Mouse (Mus musculus) megakaryocyte, adult 5-6 weeks (primary cell): Measurements from ENCODE around the gene Nr1d1. TPM values are rescaled to one million over a fixed set of nuclear protein-coding genes. Genes with fewer than 3 reads are reported as not detected.

ENCODE experiments used
- ATAC-seq: 2 replicates; pipeline ENCODE4 v1.8.0; 2016; ENCODE audit warnings: mild to moderate bottlenecking, inconsistent platforms; ENCODE audit not compliant: poor library complexity, severe bottlenecking
- total RNA-seq, 2 experiments: library from RNA; stranded (forward) in 1 of 2; stranded (reverse) in 1 of 2; fragments of 153-499, 151-499 nt in 1 of 2; fragments of 221-1000, 200-1000 nt in 1 of 2; gene quantifications; 2 replicates each; pipeline versions ENCODE4 v1.2.3 to v1.2.4; 2015 to 2017

Nr1d1 gene
- total RNA-seq, 2 experiments from 2014 or later = 0.11 to 0.37 TPM

DNA sequence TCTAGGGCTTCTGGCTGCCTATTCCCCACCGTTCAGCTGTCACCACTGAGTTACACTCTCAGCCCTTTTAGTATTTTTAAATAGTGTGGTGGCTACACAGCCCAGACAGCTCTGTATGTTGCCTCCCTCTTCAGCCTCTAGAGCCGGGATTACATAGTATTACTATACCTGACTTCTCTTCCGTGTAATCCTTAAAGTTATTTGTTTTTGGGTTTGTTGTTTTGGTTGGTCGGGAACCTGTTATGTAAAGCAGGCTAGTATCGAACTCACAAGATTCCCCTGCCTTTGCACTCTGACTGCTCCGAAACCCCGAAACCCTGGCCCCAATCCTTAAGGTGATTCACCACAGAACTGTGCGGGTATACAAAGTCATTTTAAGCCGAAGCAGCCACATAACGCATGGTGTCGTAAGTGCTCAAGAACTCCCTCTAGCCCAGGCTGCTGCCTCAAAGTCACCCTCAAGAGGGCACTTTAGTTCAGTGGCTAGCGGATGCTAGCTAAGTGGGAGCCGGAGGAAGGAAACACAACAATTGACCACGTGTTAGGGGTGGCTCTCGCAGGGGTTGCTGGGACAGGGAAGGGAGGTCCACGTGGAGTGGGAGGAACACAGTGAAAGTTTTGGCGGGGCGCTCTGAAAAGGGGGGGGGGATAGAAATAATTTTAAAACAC lies 13.6 kb upstream of the Nr1d1 start:
- peak; percentile 92 for ATAC-seq

DNA sequence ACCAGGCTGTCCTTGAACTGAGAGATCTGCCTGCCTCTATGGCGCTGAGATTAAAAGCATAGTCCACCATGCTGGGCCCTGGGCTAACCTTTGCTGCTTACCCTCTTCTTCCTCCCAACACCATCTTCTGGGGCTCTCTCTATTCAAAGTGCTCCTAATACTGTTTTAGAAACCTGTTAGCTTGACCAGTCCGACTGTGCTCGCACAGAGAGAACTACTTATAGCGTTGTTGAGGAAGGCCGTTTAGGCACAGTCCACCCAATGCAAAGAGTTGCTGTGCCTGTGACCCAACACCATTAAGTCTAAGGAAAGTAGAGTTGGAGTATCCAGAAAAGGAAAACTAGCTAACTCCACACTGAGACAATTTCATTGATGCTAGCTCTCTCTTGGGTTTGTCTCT lies 13.0 kb upstream of the Nr1d1 start:
- ATAC-seq = no peak

DNA sequence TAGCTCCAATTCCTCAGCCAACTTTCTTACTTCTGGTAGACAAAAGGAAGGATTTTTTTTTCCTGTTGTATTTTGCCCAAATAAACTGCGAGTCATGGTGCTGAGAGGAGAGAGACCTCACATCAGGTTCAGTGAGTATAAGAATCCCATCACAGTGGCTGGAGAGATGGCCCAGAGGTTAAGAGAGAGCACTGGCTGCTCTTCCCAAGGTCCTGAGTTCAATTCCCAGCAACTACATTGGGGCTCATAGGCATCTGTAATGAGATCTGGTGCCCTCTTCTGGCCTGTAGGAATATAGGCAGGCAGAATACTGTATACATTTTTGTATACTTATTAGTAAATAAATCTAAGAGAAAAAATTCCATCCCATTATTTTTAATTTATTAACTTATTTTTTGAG lies 12.6 kb upstream of the Nr1d1 start:
- ATAC-seq = no peak

DNA sequence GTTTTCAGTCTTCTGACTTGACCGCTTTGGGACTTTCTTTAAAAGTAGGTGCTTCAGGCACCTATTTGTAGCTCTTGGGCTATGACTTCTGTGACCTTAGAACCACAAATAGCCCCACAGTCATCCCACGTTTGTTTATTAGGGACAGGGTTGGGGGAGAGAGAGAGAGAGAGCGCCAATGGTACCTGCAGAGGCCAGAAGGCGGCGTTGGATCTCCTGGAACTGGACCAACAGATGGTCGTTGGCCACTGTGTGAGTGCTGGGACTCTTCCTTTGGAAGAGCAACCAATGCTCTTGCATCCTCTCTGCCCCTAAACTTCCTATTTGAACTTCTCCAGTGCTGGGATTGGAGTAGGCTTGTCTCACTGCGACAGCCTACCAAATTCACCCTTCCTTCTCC lies 12.1 kb upstream of the Nr1d1 start:
- no peak for ATAC-seq

DNA sequence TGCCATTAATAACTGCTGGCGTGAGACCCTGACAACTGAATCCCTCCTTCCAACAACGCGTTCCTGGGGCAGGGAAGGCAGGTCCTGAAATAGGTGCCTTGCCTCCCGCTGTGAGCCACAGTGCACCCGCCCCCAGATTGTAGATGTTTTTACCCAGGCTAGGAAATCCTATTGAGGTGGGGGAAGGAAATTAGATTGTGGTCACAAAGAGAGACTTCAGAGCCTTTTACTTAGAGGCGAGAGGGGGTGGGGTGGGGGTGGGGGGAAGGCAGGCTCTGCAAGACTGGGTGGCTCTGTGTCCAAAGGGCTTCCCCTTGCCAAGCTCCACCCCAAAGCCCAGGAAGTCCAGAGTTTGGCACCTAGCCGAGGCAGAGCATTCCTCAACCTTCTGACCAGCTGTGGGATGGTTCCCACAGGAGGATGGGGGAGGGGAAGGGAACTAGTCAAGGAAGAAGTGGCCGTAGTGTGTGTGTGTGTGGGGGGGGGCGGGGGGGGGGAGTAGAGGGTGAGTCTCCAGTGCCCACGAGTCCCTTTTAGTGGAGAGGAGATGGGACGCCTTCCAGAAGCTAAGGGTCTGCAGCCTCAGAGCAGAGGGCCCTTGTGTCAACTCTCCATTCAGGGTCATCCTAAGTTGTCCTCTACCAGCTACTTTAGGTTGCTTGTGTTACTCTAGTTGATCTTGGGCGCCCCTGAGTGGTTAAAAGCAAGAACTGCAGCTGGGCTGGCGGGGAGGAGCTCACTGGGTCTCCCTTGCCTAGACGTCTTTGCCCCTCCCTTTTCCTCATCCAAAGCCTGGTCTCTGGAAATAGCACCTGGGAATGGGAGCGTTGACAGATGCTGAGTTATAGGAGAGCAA lies 11.5 kb upstream of the Nr1d1 start:
- ATAC-seq = peak; percentile 62

DNA sequence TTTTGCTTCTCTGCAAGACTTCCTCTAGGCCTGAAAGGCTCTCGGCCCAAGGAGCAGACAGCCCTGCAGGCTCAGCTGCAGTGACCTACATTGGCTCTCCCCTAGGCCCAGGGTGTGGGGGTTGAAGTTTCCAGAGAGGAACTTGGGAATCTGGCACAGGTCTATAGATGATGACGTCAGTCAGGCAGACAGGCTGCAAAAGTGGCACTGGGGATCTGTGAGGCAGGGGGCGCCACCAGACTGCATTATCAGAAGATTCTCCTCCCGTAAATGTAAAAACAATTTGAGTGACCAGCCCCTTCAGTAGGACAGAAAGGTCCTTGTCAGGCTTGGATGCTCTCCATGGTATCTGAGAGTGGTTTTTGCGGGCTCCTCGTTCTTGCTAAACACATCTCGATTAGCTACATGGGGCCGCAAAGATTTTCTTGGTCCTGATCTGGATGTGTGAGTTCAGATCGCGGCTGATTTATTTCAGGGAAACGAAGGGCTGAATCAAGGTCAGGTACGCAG lies 10.7 kb upstream of the Nr1d1 start:
- no peak for ATAC-seq

DNA sequence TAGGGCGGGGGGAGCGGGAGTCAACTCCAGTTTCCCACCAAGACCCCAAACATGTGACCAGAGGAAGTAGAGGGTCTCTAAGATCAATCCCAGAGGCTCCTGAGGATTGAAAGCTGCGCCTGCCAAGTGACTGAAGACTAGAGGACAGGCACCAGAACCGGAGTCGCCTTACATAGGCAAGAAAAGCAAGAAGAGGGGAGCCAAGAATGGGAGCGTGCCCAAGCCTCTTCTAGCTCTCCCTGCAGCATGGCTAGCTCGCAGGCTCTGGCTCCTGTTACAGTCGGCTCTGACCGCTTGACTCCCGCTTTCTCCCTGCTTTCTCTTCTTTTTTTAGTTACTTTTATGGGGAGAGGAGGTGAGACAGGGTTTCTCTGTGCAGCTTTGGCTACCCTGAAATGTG lies 10.1 kb upstream of the Nr1d1 start:
- ATAC-seq = no peak

DNA sequence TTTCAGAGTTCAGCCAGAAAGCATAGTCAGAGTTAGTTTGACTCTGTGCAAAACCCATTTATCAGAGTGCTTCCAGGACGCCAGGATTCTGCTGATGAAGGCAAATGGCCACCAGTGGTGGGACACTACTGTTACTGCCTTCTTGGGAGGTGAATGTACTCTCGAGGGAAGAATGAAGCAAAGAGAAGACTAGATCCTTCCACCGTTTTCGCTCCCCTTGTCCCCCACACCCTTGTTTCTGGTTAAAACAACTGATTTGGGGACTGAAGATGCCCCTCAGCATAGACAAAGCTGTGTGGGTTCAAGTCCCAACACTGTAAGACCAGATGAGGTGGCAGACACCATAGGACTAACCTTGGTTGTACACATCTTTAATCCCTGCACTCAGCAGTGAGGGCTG lies 9.0 kb upstream of the Nr1d1 start:
- no peak for ATAC-seq

DNA sequence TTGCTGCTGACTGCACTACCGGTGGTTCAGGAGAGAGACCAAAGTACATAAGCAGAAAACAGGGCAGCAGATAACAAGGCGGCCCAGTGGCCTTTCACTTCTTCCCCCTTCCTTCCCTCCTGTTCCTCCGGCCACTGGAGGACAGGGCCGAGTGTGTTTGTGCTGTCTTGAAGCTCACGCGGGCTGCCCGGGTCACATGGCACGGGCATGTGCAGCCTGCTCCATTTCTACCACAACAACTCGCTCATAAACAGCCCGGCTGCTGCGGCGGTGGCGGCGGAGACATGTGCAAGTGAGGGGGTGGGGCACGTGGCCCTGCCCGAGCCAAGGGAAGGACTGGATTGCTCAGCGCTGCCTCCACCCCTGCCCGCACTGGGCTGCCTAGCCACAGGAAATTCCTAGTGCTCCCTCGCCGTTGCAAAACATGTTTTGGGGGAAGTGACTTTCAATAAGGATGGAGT lies 8.1 kb upstream of the Nr1d1 start:
- peak; percentile 72 for ATAC-seq

DNA sequence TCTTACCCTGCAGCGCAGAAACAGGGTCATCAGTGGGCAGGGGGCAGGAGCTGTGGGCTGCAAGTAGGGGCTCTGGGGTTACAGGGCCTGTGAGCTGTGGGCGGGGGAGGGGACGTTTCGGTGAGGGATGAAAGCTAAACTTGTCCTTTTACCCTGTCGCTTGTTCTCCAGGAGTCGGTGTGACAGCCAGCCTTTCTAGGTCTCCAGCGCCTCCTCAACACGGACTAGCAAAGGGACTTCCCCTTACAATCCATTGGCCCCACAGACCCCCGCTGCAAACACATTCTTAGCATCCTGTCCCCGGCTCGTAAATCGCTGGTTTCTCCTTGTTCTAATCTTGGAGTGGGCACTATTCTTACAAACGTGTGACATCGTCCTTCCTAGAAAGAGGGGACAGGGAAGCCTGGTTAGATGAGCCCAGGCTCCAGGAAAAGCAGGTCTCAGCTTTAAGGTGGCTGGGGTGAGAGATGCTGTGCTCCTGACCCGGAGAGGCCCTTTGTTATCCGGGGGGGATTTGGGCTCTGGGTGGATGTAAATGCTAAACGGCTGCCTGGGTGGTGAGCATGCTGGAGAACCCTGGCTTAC lies 7.6 kb upstream of the Nr1d1 start:
- no peak for ATAC-seq

DNA sequence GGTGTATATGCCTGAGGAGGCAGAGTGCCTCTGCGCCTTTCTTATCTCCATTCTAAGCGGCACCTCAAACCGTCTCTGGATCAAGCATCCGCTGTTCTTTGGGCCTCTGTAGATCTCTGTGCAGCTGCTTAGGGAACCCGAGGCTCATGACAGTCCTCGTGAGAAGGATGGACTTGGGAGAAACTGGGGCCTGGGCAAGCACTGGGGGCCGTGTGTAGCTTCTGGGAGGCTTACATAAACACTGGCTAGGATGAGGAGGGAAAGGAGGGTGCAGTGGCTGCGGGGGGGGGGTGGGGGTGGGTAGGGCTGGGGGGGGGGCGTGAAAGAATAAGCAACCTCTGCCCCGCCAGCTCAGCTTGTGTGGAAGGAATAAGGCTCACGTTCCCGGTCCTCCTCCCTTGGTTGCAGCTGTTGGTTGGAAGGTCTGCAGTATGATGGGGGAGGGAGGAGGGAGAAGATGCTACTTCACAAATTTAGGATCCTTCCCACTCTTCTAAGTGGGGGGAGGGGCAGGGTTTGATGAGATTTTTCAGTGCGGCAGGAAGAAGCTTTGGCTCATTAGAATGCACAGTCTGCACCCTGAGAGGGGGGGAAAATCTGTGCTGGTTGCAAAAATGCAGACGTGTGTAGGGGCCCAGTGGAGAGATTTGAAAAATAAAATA lies 6.8 kb upstream of the Nr1d1 start:
- ATAC-seq = no peak

DNA sequence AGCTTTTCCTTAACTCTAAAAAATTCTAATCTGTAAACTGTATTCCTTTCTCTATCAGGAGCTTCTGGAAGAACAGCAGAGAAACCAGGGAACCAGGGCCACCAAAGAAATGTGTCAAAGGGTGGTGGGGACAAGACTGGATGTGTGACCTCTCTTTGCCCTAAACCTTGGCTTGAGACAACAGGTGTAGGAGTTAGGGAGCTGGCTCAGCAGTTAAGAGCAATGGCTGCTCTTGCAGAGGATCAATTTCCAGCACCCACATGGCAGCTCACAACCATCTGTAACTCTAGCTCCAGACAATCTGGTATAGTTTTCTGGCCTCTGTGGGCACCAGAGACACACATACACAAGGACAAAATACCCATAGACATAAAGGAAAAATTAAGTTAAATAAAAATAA lies 2.8 kb upstream of the Nr1d1 start:
- ATAC-seq = no peak

DNA sequence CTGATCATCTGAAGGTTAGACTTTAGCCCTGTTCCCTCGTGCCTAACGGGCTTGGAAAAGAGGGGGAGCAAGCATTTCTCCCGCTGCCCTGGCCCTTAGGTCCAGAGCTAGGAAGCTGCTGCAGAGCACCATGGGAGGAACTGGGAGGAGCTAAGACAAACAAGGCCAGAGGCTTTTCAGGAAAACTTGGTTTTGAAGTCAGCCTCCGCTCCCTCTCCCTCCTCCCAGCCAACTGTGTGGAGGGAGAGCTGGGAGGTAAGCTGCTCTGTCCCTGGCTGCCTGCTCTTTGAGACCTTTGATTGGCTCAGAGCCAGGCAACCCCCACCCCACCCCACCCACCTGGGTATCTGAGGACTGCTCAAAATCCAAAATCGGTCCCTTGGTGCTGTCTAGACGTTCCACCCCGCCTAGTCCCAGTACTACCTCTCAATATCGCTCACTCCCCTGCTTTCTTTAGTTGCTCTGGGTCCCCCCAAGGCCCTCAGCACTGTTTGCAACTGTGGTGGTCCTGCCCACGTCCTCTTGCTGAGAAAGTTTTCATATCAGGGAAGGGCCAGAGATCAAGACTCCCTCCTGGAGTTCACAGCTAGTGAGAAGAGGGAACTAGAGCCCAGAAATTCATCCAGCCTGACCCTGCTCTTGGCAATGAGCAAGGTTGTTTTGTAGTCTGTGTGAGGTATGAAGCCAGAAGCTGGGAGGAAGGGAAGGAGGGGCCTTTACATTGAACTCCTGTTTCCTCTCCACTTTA lies 1.9 kb upstream of the Nr1d1 start:
- no peak for ATAC-seq

DNA sequence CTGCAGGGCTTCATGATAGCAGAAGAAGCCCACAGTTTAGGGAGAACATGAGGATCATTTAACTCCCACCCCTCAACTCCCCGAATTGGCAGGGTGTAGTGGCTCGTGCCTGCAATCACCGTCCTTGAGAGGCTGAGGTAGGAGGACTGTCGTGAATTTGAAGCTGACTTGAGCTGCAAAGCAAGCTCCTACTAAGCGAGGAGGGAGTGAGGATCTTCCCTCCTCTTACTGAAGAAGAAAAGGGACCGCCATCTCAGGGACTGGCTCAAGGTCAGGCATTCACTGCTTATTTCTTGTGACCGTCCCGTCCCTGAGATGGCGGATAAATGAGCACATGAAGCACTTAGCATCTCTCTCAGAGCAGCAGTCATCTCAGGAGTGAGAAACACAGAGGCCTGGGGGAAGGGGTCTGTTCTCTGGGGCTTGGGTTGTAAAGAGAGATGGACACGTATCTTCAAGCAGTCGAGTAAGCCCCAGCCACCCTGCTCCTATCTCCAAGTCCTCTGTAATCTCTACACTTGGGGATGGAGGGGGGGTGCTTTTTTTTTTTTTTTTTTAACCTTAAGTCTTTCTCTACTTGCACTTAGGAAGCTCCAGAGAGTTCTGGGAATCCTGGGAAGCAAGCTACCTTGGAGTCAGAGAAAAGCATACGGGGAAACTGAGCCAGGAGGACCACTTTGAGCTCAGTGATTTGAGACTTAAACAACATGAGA lies 1.1 kb upstream of the Nr1d1 start:
- ATAC-seq = no peak

DNA sequence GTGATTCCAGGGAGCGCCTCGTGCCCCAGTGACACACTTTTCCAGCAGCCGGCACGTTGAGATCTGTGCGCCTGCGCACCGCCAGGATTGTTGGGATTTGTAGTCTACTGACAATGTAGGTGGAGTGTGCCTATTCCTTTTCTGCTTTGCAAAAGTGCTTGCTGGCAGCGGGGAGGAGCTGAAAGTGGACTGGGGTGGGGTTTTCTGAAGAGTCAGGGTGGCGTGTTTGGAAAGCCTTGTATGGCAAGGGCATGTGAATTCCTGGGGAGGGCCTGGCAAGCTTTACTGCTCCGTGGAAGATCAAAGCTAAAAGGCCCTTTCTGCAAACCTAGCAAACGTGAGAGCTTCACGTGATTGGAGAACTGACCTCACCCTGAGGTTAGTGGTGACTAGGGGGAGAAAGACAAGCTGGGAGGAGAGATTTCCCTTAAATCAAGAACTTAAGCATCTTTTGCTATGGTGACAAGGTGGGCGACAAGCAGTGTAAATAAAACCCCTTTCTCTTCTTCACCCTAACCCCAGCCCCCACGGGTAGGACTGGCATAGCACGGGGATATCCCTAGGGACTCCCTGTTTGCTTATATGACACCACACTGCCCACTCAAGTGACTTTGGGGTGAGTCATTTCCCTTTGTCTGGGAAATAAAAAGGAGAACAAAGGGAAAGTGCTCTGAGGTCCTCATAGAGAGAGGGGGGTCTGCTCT lies 367 bp upstream of the Nr1d1 start:
- peak; percentile 35 for ATAC-seq

DNA sequence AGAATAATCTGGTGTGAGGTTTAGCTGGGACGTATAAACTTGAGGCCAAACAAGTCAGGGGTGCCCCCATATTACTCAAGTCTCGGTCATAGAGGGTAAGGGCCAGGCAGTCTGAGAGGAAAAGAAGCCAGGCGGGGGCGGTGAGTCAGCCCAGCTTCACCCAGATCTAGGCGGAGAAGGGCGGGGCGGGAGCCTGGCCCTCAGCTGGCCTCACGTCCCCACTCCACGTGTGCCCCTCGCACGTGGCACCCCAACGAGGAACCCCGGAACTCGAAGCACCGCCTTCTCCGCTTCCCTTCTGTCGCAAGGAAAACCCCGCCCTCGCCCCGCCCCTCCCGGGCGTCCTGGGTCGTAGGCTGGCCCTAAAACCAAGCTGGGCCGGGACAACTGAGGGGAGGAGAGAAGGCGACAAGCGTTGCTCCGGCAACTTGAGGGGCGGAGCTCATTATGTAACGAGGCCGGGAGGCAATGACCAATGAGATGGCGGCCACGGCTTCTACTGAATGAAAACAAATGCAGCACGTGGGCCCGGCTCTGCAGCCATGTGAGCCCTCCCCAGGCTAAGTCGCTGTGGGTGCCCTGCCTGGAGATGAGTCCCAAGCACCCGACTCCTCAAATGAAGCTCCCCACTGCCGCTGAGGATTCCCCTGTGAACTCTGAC lies 1.4 kb downstream of the Nr1d1 start:
- ATAC-seq = peak; percentile 88

DNA sequence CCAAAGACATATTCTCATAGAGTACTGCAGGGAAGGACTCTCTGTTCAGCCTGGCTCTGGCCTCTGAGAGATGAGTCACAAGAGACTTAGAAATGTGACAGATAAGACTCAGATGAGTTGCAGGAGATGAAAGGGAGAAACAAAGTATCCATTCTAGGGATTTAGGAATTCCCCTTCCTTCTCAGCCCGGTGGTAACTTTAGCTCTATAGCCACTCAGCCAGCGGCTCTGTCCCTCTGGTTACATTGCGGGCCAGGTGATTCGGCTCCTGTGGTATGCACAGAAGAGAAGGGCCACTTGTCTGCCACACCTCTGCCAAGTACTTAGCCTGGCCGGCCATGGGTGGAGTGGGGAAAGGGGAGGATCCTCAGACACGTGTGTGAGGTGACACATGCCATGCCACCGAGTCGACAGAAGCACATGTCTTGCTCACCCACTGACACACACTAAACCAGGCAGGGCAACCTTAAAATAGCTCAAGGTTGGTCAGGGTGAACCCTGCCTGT lies 2.4 kb downstream of the Nr1d1 start:
- ATAC-seq = no peak

DNA sequence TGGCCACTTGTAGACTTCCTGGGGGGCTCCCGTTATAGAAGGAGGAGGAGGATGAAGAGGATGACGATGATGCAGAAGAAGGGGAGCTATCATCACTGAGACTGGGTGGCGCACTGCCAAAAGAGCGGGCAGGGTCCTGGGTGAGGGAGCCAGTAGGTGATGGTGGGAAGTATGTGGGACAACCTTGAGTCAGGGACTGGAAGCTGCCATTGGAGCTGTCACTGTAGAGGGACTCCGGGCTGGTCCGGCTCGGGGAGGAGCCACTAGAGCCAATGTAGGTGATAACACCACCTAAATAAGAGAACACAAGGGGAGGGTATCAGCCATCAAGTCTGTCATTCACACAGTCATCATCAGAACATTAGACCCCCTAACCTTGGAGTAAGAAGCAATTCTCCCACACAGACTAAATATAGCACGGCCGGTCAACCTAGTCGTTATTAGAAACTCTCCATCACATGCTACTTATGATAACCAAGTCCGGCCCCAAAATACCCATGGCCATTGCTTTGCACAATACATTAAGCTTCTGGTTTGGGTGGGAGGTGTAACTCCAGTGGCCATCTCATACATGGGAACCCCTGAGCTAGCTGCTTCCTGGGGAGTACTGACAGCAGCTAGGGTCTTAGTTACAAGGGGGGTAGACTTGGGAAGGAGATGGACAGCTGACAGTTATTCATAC lies 3.1 kb downstream of the Nr1d1 start:
- no peak for ATAC-seq
